Mouse (Mus musculus): ENCODE results near the gene Cfap97d2.

- TF ChIP-seq POLR2A (IDR thresholded peaks at IDR 0.05; ENCODE audit: insufficient read length, low read depth) = no peak
- no peak for TF ChIP-seq USF1 (IDR thresholded peaks at IDR 0.05; ENCODE audit: low read depth)
- TF ChIP-seq TCF12 (IDR thresholded peaks at IDR 0.05; ENCODE audit: insufficient read depth, poor library complexity, severe bottlenecking) = no peak
- TF ChIP-seq MAX (IDR thresholded peaks at IDR 0.05; ENCODE audit: low read depth) = no peak
- TF ChIP-seq MYOG (IDR thresholded peaks at IDR 0.05; ENCODE audit: control insufficient read depth in 1 of 3, insufficient read depth in 1 of 3, insufficient read length in 2 of 3, low read depth in 2 of 3) = peak in 2 of 3 experiments; percentile 49 to 73
- TF ChIP-seq E2F4 (IDR thresholded peaks at IDR 0.05; ENCODE audit: insufficient read depth) = no peak
- TF ChIP-seq POLR2AphosphoS2 (IDR thresholded peaks at IDR 0.05; ENCODE audit: insufficient read length, low read depth) = no peak
- no peak for TF ChIP-seq REST (IDR thresholded peaks at IDR 0.05; ENCODE audit: insufficient read depth, insufficient read length)
These were observed 1.4 kb upstream of the Cfap97d2 start for GRCm38 (mm10) chr8:13704301-13704700.
